Mouse (Mus musculus) effector memory CD4-positive, alpha-beta T cell, adult 7 months (primary cell): ENCODE data around the gene Klhl21. TPM values are rescaled to one million over a fixed set of nuclear protein-coding genes. Genes with fewer than 3 reads are reported as not detected.

Experiments
- polyA plus RNA-seq: library from polyadenylated mRNA; unstranded; fragments of 100-300 nt; shearing (Covaris generic); gene quantifications from one replicate; pipeline ENCODE4 v1.2.1, GENCODE M21; 2017

Klhl21 gene
- 39.7 TPM for polyA plus RNA-seq

DNA sequence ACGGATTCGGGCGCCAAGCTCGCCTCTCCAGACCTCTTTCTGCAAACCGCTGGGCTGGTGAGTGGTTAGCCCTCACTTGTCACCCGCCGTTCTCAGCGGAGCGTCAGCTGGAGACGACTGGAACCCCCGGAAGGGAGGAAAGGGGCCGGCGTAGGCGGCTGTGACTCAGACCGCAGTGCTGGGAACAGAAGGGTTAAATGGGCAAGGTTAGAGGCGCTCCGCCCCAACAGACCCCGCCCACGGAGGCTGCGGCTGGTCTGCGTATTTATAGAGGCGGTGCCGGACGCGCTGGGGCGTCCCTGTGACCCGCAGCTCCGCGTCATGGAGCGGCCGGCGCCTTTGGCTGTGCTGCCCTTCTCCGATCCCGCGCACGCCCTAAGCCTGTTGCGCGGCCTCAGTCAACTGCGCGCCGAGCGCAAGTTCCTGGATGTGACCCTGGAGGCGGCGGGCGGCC is at the start of gene Klhl21:
Klhl21 (plus strand) TSS at position 182 of the 454 bp plus-strand sequence.

DNA sequence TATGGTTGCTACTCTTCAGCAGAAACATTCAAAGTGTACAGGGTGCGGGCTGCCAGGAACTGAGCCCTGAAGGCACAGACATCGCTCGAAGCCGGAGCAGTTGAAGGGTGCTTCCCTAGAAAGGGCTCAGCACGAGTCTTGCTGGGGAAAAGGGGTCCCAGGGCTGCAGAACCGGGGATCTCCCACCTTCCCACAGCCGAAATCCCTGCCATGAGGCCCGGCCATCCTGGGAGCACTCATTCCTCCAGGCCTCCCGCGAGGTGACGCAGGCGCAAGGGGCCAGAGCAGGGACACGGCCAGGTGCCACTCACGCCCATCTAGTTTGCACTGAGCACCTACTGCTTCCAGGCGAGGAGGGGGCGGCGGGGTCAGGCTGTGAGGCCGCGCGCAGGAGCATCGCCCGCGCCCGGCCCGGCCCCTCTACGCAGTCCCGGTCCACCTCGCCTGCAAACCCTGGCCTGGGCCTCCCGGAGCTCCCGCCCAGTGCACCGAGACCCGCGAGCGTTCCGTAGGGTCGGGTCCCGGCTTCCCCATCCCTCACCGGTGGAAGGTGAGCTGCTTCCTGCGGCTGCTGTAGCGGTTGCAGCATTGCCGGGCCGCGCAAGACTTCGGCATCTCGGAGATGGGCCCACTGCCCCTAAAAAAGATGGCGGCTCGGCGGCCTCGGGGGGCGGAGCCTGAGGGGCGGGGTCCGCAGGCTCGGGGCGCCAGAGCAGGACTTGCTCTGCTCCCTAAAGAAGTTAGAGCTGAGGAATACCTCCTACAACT is 20.1 kb upstream of the Klhl21 start, which contains the start of gene Thap3:
Thap3 (minus strand) TSS at position 656 of the 768 bp plus-strand sequence.

DNA sequence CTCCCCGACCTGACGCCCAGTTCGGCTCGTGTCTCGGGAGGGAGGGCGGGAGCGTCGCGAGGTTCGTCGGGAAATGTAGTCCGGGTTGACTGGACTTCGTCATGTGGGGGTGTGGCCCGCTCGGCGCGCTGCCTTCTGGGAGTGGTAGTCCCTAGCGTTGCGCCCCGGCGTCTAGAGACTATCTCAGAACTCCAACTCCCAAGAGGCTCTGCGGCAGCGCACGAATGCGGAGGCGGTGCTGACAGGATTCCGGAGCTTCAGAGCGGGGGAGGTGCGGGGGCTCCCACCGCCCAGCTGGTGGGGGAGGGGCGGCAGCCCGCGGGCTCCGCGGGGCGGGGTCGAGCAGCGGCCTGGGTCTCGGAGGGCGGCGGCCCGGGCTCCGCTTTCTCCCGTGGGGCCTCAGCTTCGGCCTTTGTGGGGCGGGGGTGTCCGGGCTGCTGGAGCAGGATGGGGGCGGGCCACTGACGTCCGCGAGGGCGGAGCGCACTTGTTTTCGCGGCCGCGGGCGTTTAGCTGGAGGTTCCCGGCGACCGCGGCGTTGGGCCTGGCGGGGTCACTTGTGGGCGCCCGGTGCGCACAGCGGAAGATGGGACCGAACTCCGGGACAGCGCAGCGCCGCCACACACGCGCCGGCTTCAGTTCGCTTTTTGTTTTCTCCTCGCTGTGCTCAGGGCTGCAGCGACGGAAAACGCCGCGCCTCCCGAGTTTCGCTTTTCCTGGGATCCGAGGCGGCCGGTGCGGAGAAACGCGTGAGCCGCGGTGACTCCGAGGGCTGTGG is 12.2 kb upstream of the Klhl21 start, which contains the start of gene Phf13:
Phf13 (minus strand) TSS at position 86 of the 778 bp plus-strand sequence.

DNA sequence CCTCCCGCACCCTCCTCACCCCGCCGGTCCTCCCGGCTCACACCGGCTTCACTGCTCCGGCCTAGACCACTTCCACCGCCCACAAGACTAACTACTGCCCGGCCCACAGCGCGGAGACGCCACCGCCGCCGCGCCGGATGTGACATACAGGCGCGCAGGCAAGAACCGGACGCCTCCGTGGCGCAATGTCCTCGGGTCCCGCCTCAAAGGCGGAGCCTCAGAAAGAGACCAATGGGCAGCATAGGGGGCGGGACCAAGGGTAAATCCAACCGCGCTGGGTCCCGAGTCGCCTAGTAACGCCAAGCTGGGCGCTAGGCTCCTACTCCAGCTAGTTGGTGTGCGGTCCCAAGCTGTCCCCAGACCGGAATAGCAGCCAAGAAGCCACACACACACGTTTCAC is 18.9 kb downstream of the Klhl21 start, which contains the start of gene Zbtb48:
Zbtb48 (minus strand) TSS at position 148 of the 400 bp plus-strand sequence.

DNA sequence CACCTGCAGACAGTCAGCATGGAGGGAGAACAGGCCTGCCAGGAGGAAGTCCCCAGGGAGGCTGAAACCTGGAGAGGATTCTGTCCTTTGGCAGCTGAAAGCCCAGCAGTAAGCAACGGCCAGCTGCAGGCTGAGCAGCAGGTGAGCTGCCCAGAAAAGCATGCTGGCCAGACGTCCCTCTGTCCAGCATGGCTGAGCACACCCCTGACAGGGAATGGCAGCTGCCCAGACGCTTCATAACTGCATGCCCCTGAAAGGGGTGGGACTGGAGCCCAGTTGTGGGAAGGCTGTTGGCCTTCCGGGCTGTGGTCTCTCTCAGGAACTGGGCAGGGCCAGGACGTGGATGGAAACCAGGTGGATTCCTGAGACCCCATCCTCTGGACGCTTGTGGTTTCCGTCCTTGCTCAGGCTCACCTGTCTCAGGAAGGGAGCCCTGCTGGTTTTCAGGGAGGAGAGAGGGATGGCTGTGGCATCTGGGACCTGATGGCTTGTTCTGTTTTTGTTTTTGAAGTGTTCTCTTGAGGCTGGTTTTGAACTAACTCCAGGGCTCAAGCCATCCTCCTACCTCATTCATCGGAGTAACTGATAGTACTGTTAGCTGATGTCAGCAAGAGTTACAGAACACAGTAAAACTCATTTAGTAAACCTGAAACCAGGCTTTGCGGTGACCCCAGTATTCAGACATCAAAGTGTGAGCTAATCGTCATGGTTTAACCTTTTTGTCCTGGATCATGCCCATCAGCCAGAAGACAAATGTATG is 29.8 kb downstream of the Klhl21 start, which contains the start of gene Tas1r1:
Tas1r1 (minus strand) TSS at position 344 of the 760 bp plus-strand sequence.

DNA sequence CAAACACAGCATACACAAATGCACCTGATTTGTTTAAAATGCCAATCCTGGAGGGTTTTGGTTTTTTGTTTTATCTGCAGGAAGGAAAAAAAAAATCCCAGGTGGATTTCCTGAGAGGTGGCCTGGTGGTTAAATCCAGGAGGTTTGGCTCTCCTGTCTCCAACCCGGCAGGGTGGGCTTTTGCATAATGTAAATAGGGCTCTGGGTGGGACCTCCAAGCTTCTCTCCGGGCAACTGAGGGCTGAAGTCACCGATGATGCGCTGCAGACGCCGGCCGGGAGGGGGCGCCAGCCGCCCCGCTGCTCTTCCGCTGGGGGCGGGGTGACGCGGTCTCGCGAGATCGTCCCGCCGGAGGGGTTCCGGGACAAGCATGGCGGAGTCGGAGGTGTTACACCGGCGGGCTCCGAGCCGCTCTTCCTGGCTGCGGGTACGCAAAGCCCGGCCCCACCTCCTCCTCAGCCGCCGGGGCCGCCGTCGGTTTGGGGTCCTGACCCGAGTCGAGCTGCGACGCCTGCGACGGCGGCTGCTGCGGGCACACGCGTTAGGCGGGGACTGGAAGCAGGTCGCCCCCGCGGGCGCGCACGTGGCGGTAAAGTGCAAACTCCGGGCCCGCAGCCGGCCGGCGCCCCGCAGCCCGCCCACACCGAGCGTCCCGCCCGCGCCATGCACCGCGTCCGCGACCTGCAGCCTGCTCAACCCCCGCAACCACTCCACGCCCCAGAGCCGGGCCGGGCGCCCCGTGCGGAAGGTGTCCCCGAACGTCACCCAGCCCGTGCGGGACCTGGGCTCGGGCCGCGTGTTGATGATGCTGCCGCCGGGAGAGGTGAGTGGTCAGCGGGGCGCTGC is 30.6 kb downstream of the Klhl21 start, which contains the start of gene Nol9:
Nol9 (plus strand) TSS at position 337 of the 846 bp plus-strand sequence.

Other genes with a start within 250 kb of the Klhl21 start
- 44.3 TPM for gene Camta1, start 146.9 kb upstream of the Klhl21 start, polyA plus RNA-seq
- gene Dnajc11, start 75.1 kb upstream of the Klhl21 start, polyA plus RNA-seq = 41.6 TPM
- gene Thap3, start 19.8 kb upstream of the Klhl21 start, polyA plus RNA-seq = 84.0 TPM
- 73.5 TPM for gene Phf13, start 12.5 kb upstream of the Klhl21 start, polyA plus RNA-seq
- gene Zbtb48, start 18.9 kb downstream of the Klhl21 start, polyA plus RNA-seq = 21.7 TPM
- 0.22 TPM for gene Tas1r1, start 29.8 kb downstream of the Klhl21 start, polyA plus RNA-seq
- 43.0 TPM for gene Nol9, start 30.5 kb downstream of the Klhl21 start, polyA plus RNA-seq
- gene Plekhg5, start 63.7 kb downstream of the Klhl21 start, polyA plus RNA-seq = 4.8 TPM
- 252 TPM for gene Tnfrsf25, start 107.1 kb downstream of the Klhl21 start, polyA plus RNA-seq
- gene Espn, start 143.6 kb downstream of the Klhl21 start, polyA plus RNA-seq = 39.6 TPM
- gene Hes2, start 150.1 kb downstream of the Klhl21 start, polyA plus RNA-seq = 0.15 TPM
- gene Acot7, start 169.3 kb downstream of the Klhl21 start, polyA plus RNA-seq = 105 TPM